Mouse (Mus musculus) cerebellum, adult 2 months (tissue): ENCODE results near the gene Nmnat2.

ENCODE experiments used
- CTCF ChIP-seq: fragments of 200-500 bp; IDR thresholded peaks from 2 replicates; pipeline ENCODE4 v1.5.1; 2011; ENCODE audit warnings: low read depth, mild to moderate bottlenecking, control low read depth, low read length, moderate library complexity, borderline replicate concordance; ENCODE audit not compliant: insufficient read depth
- POLR2A ChIP-seq: fragments of 200-500 bp; IDR thresholded peaks from 2 replicates; pipeline ENCODE4 v1.6.1; 2011; ENCODE audit warnings: low read length, control low read depth, borderline replicate concordance; ENCODE audit not compliant: insufficient read depth

DNA sequence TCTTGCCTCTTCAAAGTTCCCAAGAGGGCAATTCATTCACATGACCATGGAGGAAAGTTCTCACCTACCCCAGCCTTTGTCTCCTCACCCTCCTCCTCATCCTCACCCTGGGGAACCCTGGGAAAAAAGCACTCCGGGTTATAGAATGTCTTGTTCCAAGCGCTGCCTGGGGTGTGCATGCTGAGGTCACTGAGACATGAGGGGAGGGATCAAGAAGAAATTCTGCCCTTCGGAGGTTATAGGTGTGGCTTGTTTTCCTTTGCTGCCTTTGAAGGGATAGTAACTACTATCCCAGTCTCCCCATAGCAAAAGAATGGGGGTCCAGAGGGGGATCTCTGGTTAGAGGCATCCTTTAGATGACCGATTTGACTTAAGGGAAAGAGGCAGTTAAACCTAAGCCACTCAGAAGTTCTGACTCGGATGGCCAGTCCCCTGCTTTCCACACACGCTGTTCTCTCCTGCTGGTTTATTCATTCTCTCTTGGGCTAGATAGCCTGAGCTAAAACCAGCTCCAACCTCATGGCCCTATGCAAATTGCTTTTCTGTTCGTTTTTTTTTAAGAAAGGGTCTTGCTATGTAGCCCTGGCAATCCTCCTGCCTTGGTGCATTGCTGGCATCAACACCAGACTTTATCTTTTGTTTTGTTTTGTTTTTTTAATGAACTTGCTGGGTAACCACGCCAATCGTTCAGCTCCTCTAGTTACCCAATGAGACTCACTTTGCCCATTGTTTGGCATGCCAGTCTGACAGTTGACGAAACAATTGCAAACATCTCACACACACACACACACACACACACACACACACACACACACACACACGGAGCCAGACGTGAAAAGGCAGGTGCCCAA, 139.7 kb downstream of the Nmnat2 start:
- TF ChIP-seq CTCF (no peak), POLR2A (no peak)
